Mouse (Mus musculus): ENCODE measurements around the gene Slc30a9. TPM values are rescaled to one million over a fixed set of nuclear protein-coding genes. Genes with fewer than 3 reads are reported as not detected.

The Slc30a9 gene
- polyA plus RNA-seq (2012; fragmentation: generic; extraction: Trizol) = 10 to 100 TPM in 1 of 2 experiments, 1 to 10 TPM in 1; 2.2 to 20.2 TPM

GRCm38 (mm10) chr5:67306698-67307521, at the start of gene Slc30a9:
TSS of gene Slc30a9 (plus strand) at chr5:67306955.

GRCm38 (mm10) chr5:67260531-67261371, 46.0 kb upstream of the Slc30a9 start, which contains the start of gene Tmem33:
TSS of gene Tmem33 (plus strand) at chr5:67260565.

Other genes starting within 250 kb of the Slc30a9 start
- not detected for gene Phox2b, start 207.7 kb upstream of the Slc30a9 start, polyA plus RNA-seq (2012; fragmentation: generic; extraction: Trizol)
- 10 to 100 TPM; 21.1 to 28.2 TPM for gene Tmem33, start 46.4 kb upstream of the Slc30a9 start, polyA plus RNA-seq (2012; fragmentation: generic; extraction: Trizol)
- gene Bend4, start 121.4 kb downstream of the Slc30a9 start, polyA plus RNA-seq (2012; fragmentation: generic; extraction: Trizol) = not detected

Data from C3H10T1/2 (cell line).